Mouse (Mus musculus) neural tube, embryonic 12.5 days (tissue): ENCODE data around the gene Rexo2. TPM values are rescaled to one million over a fixed set of nuclear protein-coding genes. Genes with fewer than 3 reads are reported as not detected.
"Not testable (repeated sequence)": the region's sequence is repeated elsewhere in the genome, so short reads cannot be mapped to it uniquely, and the experiment has no call there.

Experiments used
- ATAC-seq: fragments of 200-750 bp; cut with Nextera tagmentation; 2 replicates; pipeline ENCODE4 v1.8.0; 2017; ENCODE audit warnings: low read depth, mild to moderate bottlenecking, moderate TSS enrichment, moderate library complexity; ENCODE audit not compliant: low FRiP score
- H3K27ac ChIP-seq: fragments of 300-500 bp; sonication (generic); 2 replicates; pipeline ENCODE4 v1.5.1; 2016
- H3K27me3 ChIP-seq: fragments of 300-500 bp; sonication (generic); replicated peaks from 2 replicates; pipeline ENCODE4 v1.6.1; 2016; ENCODE audit warnings: mild to moderate bottlenecking
- H3K36me3 ChIP-seq: fragments of 300-500 bp; sonication (generic); 2 replicates; pipeline ENCODE4 v1.6.1; 2016; ENCODE audit warnings: mild to moderate bottlenecking
- H3K4me1 ChIP-seq: fragments of 300-500 bp; sonication (generic); 2 replicates; pipeline ENCODE4 v1.6.1; 2016
- H3K4me2 ChIP-seq: fragments of 300-500 bp; sonication (generic); replicated peaks from 2 replicates; pipeline ENCODE4 v1.6.1; 2016; ENCODE audit warnings: mild to moderate bottlenecking
- H3K4me3 ChIP-seq: fragments of 300-500 bp; sonication (generic); 2 replicates; pipeline ENCODE4 v1.5.1; 2016
- H3K9ac ChIP-seq: fragments of 300-500 bp; sonication (generic); 2 replicates; pipeline ENCODE4 v1.6.1; 2016; ENCODE audit warnings: mild to moderate bottlenecking
- H3K9me3 ChIP-seq: fragments of 300-500 bp; sonication (generic); 2 replicates; pipeline ENCODE4 v1.6.1; 2016; ENCODE audit warnings: mild to moderate bottlenecking
- WGBS: fragments of 180-500 bp; shearing (Covaris S2); methylation state at CpG from one replicate; pipeline ENCODE4 v1.1.7; 2016; 5-methylcytosine and 5-hydroxymethylcytosine counted together
- polyA plus RNA-seq: library from polyadenylated mRNA; unstranded; fragments of >200 nt; fragmentation: Nextera tagmentation; extraction: Ambion mirVana; gene quantifications from 2 replicates; pipeline ENCODE4 v1.2.1, GENCODE M21; 2016

Rexo2 gene
- polyA plus RNA-seq, 1 experiment from 2014 or later, result 93.8 TPM

DNA sequence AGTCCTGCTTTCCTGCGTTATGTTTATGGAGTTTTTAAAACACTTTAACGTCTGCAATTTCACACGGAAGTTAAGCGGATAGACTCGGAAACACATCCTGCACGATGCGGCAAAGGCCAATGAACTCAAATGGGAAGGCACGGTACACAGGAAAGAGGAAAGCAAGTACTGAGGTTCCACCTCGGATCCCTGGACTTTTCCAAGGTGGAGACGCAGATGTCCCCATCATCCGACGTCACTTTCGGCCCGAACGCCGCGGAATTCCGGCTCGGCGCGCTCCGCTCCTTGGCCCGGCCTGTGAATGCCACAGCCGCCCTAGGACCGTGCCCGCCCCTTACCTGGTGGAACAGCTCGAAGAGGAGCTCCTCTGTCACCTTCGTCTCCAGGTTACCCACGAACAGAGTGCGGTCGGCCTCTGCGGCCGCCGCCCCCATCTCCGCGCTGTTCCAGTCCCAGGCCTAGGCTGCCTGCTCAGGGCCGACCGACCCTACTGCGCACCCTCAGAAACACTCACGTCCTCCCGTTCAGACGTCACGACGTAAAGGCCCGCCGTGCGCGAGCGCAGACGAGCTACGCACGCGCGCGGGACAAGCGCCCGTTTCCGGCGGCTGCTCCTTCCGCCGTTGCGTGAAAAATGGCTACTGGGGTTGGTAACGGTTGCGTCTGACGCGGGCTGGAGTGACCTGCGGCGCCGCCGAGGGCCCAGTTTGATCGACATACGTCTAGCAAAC lies 14.6 kb upstream of the Rexo2 start, which contains the start of the genes Rbm7 and Gm5617:
TSS of gene Rbm7 (minus strand) at position 483 of the 731 bp plus-strand sequence.
TSS of gene Gm5617 (plus strand) at position 626 of the 731 bp plus-strand sequence.
- no peaks in the 10 kb centered on the region for H3K9me3 ChIP-seq
- peak; percentile 99 for ATAC-seq
- no peaks in the 10 kb centered on the region for H3K27me3 ChIP-seq
- peaks cover 15% of the 10 kb centered on the region for H3K4me1 ChIP-seq
- WGBS, result under 1% methylated on average over 72 of the region's 72 CpGs
- peak within 1 kb of the TSS; percentile 89 for H3K27ac ChIP-seq
- peak within 1 kb of the TSS; percentile 88 for H3K9ac ChIP-seq
- H3K4me2 ChIP-seq, result peak within 1 kb of the TSS; percentile 87
- H3K36me3 ChIP-seq, result peaks cover 26% of the 10 kb centered on the region
- H3K4me3 ChIP-seq, result peak within 1 kb of the TSS; percentile 85

DNA sequence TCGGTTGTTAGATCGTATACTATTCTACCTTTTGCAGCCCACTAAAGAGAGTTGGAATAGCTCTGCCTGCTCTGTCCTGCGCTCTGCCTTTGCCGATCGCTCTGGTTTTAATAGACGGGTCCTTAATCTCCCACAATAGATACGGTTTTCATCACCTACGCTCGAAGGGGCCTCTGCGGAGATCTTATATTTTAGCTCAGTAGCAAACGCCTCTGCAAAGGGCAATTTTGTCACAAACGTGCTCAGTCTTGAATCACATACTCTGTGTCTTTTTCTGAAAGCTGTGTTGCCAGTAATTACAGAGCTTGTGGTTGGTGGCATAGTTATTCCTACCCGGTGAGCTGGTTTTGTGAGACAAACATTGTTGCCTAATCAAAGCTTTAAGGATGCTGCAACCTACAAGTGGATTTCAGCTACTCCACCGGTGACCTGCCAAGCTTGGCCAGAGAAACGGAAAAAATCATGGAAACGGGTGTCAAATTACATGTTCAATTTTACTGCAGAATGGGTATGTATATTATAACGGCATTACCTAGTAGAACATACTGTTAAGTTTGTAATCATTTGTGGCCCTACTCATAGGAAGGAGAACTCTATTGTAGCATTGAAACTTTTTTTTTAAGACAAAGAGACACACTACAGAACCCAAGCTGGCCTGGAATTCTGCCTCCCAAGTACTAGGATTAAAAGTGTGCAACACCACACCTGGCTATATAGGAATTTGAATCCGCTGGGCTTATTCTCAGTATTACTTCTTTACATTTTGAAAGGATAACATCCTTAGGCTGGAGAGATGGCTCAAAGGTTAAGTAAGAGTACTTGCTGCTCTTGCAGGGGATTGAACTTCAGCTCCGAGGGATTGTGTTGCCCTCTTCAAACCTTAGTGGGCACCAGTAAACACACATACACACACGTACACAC lies 1.1 kb upstream of the Rexo2 start:
- no peaks in the 10 kb centered on the region for H3K27me3 ChIP-seq
- H3K4me3 ChIP-seq, result peak overlapping the region; percentile 18
- H3K4me1 ChIP-seq, result peaks cover 11% of the 10 kb centered on the region
- H3K36me3 ChIP-seq, result peaks cover 8% of the 10 kb centered on the region
- H3K9ac ChIP-seq, result peak overlapping the region; percentile 5; the same call in 1 of the 2 replicates
- peak overlapping the region; percentile 94 for H3K4me2 ChIP-seq
- ATAC-seq, result no peak
- H3K9me3 ChIP-seq, result no peaks in the 10 kb centered on the region
- no peak overlapping the region for H3K27ac ChIP-seq
- 39% methylated on average over 20 of the region's 20 CpGs for WGBS

DNA sequence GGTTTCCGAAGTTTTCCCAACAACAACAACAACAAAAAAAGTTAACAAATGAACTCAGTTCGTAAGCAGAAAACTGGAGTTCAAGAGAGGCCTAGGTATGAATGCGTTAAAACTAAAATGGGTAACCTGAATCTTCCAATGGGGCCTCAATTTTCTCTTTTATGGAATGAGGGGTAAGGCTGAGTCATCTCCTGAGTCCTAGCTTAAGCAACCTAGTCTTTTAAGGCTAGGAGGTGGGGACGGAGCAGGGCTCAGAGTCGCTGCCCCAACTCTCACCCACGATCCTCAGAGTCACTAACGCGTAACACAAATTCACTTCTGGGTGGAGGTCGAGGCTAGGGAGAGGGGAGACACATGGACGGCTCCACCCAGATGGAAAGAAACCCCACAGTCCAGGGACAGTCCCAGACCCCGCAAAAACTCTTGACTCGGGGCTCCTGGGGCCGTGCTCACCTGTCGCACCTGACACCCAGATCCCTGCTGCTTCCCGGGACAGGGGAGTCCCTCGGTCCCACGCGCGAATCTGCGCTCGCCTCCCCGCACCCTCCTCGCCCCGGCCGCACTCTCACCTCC lies 499 bp downstream of the Rexo2 start:
- H3K27ac ChIP-seq, result no peak overlapping the region
- H3K36me3 ChIP-seq, result peaks cover 7% of the 10 kb centered on the region
- peak overlapping the region; percentile 87 for H3K4me3 ChIP-seq
- peak; percentile 78 for ATAC-seq
- H3K9me3 ChIP-seq, result no peaks in the 10 kb centered on the region
- peak overlapping the region; percentile 72 for H3K9ac ChIP-seq
- H3K4me2 ChIP-seq, result peak overlapping the region; percentile 94
- peaks cover 11% of the 10 kb centered on the region for H3K4me1 ChIP-seq
- 7% methylated on average over 25 of the region's 25 CpGs for WGBS
- H3K27me3 ChIP-seq, result no peaks in the 10 kb centered on the region

DNA sequence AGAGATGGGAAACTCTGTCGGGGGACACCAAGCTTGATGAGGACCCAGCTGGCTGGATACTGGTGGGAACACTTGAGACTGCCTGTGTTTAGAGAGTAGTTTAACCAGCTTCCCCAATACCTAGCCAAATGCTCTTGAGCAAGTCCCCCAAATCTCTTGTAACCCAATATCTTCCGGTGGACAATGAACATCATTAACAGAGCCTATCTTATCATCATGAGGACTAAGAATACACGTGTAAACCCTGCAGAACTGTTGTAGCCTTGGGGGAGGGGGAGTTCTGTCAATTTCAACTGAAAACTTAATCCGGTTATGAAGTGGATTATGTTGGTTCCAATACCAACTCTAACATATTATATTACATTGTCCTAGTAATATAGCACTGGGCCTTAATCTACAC lies 1.6 kb downstream of the Rexo2 start:
- H3K9me3 ChIP-seq, result no peaks in the 10 kb centered on the region
- H3K27me3 ChIP-seq, result no peaks in the 10 kb centered on the region
- no peak for ATAC-seq
- H3K4me3 ChIP-seq, result no peak overlapping the region
- H3K9ac ChIP-seq, result no peak overlapping the region
- H3K4me1 ChIP-seq, result peaks cover 11% of the 10 kb centered on the region
- WGBS, result 93% methylated on average over 4 of the region's 4 CpGs
- H3K27ac ChIP-seq, result no peak overlapping the region
- no peak overlapping the region for H3K4me2 ChIP-seq
- peaks cover 13% of the 10 kb centered on the region; the same call in 1 of the 2 replicates for H3K36me3 ChIP-seq

DNA sequence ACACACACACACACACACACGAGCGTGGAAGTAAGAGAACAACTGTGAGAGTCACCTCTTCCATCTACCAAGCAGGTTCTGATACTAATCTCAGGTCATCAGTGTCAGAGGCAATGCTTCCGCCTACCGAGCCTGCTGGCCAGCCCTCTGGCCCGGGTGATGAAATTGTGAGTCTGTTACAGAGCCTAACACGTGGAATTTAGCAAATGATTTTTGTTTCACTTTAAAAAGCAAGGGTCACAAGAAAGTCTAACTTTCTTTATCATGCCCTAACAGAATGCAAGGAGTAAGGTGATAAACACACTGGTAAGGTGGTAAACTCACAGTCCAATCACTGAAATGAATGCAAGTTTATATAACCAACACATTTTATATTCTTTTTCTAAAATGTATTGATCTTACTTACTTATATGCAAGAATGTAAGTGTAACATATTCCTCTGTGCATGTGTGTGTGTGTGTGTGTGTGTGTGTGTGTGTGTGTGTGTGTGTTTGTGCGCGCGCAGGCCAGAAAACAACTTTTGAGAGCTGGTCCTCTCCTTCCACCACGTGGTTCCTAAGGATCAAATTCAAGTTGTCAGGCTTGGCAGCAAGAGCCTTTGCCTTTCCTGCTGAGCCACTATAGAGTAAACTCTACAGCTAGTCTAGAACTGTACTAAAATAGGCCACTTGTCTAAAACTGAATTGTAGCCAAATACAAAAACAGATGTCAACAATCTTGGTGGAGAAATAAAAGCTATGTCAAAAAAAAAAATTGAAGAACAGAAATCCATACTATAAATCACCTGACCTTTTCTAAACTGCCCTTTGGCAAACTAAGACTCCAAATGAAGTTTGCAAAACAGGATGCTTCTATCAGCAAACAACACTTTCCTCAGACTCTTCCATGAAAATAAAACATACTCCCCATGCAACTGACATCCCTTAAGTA lies 3.9 kb downstream of the Rexo2 start:
- Histone ChIP-seq H3K4me1 (peaks cover 11% of the 10 kb centered on the region), H3K36me3 (peaks cover 13% of the 10 kb centered on the region; the same call in 1 of the 2 replicates), H3K27ac (no peak overlapping the region), H3K9me3 (no peaks in the 10 kb centered on the region), H3K27me3 (no peaks in the 10 kb centered on the region), H3K9ac (no peak overlapping the region), H3K4me2 (no peak overlapping the region), H3K4me3 (no peak overlapping the region)
- WGBS, result 96% methylated on average over 10 of the region's 10 CpGs
- no peak for ATAC-seq

DNA sequence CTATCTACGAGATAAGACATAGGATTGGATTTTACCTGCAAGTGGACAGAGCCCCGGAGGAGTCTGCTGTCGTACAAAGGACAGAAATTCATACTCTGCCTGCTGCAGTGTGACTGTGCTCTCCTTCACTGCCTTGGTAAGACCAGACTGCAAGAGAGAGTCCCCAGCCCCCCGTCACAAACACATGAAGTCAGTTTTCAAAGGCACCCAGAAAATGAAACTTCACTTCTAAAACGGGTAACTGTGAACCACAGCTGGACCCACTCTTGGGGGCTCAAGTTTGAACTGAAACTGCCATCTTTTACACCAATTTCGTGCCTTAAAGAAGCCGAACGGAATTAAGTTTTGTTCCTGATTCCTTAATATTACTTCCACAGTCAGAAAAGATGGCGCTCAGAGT lies 6.1 kb downstream of the Rexo2 start:
- Histone ChIP-seq H3K27ac (no peak overlapping the region), H3K4me1 (0 out of 2 replicates have a peak, but pooled peaks cover under 1% of the 10 kb centered on the region), H3K27me3 (no peaks in the 10 kb centered on the region), H3K36me3 (peaks cover 13% of the 10 kb centered on the region; the same call in 1 of the 2 replicates), H3K4me3 (no peak overlapping the region), H3K4me2 (no peak overlapping the region), H3K9ac (no peak overlapping the region), H3K9me3 (no peaks in the 10 kb centered on the region)
- 93% methylated on average over 9 of the region's 9 CpGs for WGBS
- ATAC-seq, result no peak

DNA sequence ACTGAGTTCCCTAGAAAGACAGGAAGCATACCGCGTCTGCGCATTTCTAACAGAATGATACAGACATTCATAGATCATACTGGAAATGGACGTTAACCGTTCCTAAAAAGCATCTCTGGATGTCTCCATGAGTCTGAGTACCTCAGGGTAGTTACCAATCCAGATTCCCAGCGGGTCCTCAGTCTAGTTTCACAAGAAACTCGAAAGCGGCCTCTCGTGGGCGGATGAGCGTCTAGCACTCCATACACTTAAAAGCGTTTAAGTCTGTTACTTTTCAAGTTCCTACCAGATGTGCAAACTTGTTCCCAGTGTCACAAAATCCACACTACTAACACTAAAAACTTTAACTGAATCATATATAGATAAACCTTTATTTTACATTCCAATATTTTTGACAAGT lies 7.3 kb downstream of the Rexo2 start:
- ATAC-seq, result no peak

DNA sequence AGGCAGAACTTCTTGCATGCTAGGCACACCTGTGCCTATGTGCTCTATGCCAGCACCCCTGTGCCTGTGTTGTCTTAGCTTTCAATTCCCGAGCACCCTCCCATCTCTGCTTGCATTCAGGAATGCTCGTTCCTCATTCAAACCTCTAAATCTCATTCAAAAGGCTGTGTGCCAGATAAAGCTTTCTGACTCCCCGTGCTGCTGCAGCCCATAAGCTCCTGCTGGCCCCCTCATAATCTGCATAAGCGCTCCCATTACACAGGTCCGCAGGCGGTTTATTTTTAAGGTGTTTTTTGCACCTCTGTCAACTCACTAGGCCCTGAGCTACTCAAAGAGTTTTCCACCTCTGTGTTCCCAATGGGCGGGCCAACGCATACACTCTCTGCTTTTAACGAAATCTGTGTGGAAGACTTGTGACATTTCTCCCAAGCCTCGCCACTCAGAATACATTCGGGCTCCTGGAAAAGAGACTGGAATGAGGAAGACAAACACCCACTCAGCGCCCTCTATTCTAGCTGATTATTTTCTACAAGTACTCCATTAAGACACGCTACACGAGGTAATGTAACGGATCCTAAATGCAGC lies 7.9 kb downstream of the Rexo2 start:
- 92% methylated on average over 15 of the region's 15 CpGs for WGBS
- no peaks in the 10 kb centered on the region for H3K4me1 ChIP-seq
- no peak overlapping the region for H3K4me2 ChIP-seq
- no peak overlapping the region for H3K9ac ChIP-seq
- peaks cover 14% of the 10 kb centered on the region; the same call in 1 of the 2 replicates for H3K36me3 ChIP-seq
- ATAC-seq, result no peak
- H3K27me3 ChIP-seq, result no peaks in the 10 kb centered on the region
- H3K9me3 ChIP-seq, result no peaks in the 10 kb centered on the region
- H3K27ac ChIP-seq, result no peak overlapping the region
- no peak overlapping the region for H3K4me3 ChIP-seq

More for the DNA sequence above, 7.3 kb downstream of the Rexo2 start:
- Histone ChIP-seq H3K9me3 (no peaks in the 10 kb centered on the region), H3K36me3 (peaks cover 13% of the 10 kb centered on the region; the same call in 1 of the 2 replicates), H3K27me3 (no peaks in the 10 kb centered on the region), H3K4me3 (no peak overlapping the region), H3K9ac (no peak overlapping the region), H3K4me1 (no peaks in the 10 kb centered on the region), H3K27ac (no peak overlapping the region), H3K4me2 (no peak overlapping the region)
- 95% methylated on average over 12 of the region's 12 CpGs for WGBS

DNA sequence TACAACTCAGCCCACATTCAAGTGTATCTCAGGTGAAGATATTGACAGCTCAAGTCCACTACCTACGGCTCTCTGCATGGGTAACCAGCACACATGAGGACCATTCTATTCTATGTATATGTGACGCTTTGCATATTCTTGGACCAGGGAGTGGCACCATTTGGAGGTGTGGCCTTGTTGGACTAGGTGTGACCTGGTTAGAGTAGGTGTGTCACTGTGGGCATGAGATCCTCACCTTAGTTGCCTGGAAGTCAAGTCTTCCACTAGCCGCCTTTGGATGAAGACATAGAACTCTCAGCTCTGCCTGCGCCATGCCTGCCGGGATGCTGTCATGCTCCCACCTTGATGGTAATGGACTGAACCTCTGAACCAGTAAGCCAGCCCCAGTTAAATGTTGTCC lies 13.0 kb downstream of the Rexo2 start:
- H3K9ac ChIP-seq, H3K9me3 ChIP-seq, H3K4me1 ChIP-seq, H3K27ac ChIP-seq, ATAC-seq, H3K4me3 ChIP-seq, H3K4me2 ChIP-seq, H3K27me3 ChIP-seq, H3K36me3 ChIP-seq: not testable (repeated sequence)
- WGBS, result 98% methylated on average over 5 of the region's 5 CpGs

DNA sequence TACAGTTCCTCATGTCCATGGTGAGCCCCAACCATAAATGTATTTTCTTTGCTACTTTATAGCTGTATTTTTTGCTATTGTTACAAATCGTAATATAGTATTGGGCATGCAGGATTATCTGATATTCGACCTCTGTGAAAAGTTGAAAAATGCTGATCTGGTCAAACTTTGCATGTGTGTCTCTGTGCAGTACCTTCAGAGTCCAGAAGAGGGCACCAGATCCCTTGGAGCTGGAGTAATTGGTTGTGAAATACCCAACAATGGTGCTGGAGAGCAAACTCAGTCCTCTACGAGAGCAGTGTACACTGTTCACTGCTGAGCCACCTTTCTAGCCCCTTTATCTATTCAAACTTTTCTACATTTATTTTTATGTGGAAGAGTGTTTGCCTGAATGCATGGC lies 13.6 kb downstream of the Rexo2 start:
- WGBS, result 68% methylated on average over 3 of the region's 3 CpGs
- no peak overlapping the region for H3K27ac ChIP-seq
- 0 out of 2 replicates have a peak, but pooled peaks cover 6% of the 10 kb centered on the region for H3K36me3 ChIP-seq
- no peaks in the 10 kb centered on the region for H3K4me1 ChIP-seq
- no peaks in the 10 kb centered on the region for H3K9me3 ChIP-seq
- H3K27me3 ChIP-seq, result no peaks in the 10 kb centered on the region
- H3K4me2 ChIP-seq, result no peak overlapping the region
- no peak for ATAC-seq
- no peak overlapping the region for H3K9ac ChIP-seq
- H3K4me3 ChIP-seq, result no peak overlapping the region

DNA sequence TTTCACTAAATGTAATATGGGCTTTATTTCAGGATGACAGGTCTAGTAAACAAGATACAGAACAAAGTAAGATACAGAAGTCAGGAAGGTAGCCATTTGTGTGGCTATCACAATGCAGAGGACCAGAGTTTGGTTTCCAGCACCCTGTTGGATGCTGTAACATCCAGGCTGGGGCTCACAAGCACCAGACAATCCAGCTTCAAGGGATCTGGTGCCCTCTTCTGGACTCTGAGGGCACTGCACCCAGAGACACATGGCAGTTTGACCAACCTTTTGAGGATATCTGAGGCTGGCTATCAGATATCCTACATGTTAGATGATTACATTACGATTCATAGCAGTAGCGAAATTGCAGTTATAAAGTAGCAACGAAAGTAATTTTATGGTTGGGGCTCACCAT lies 14.8 kb downstream of the Rexo2 start:
- ATAC-seq, result no peak
- no peaks in the 10 kb centered on the region for H3K27me3 ChIP-seq
- no peaks in the 10 kb centered on the region for H3K4me1 ChIP-seq
- H3K4me3 ChIP-seq, result no peak overlapping the region
- H3K4me2 ChIP-seq, result no peak overlapping the region
- WGBS, result 97% methylated on average over 3 of the region's 3 CpGs
- 0 out of 2 replicates have a peak, but pooled peaks cover 6% of the 10 kb centered on the region for H3K36me3 ChIP-seq
- no peak overlapping the region for H3K27ac ChIP-seq
- no peak overlapping the region for H3K9ac ChIP-seq
- H3K9me3 ChIP-seq, result no peaks in the 10 kb centered on the region
